Mouse (Mus musculus) embryonic fibroblast, embryonic 13.5 days (primary cell): ENCODE results near the gene Jph4. TPM values are rescaled to one million over a fixed set of nuclear protein-coding genes. Genes with fewer than 3 reads are reported as not detected.
A peak's percentile ranks its signal among the peaks of the same experiment; 100 is the strongest.

Source experiments
- H3K27ac ChIP-seq: 2 replicates; pipeline ENCODE4 v1.5.1; 2012; ENCODE audit warnings: low read length, control low read depth, inconsistent platforms; ENCODE audit not compliant: insufficient read depth
- H3K4me1 ChIP-seq: 2 replicates; pipeline ENCODE4 v1.6.1; 2011; ENCODE audit warnings: low read length; ENCODE audit not compliant: control insufficient read depth, insufficient read depth
- H3K4me3 ChIP-seq: 2 replicates; pipeline ENCODE4 v1.5.1; 2011; ENCODE audit warnings: mild to moderate bottlenecking, control low read depth, low read length; ENCODE audit not compliant: insufficient read depth
- CTCF ChIP-seq: IDR thresholded peaks from 2 replicates; pipeline ENCODE4 v1.5.1; 2011; ENCODE audit warnings: mild to moderate bottlenecking, control low read depth, low read length, moderate library complexity, borderline replicate concordance; ENCODE audit not compliant: insufficient read depth
- POLR2A ChIP-seq: IDR thresholded peaks from 2 replicates; pipeline ENCODE4 v1.6.1; 2011; ENCODE audit warnings: low read depth, mild to moderate bottlenecking, control low read depth, low read length, moderate library complexity
- polyA plus RNA-seq: library from polyadenylated mRNA; stranded (reverse); fragments of >200 nt; gene quantifications from 2 replicates; pipeline ENCODE4 v1.2.4, GENCODE M21; 2011; ENCODE audit warnings: low read depth; ENCODE audit not compliant: missing spikeins, insufficient read length

Jph4 gene
- polyA plus RNA-seq, 1 experiment = 1.6 TPM

DNA sequence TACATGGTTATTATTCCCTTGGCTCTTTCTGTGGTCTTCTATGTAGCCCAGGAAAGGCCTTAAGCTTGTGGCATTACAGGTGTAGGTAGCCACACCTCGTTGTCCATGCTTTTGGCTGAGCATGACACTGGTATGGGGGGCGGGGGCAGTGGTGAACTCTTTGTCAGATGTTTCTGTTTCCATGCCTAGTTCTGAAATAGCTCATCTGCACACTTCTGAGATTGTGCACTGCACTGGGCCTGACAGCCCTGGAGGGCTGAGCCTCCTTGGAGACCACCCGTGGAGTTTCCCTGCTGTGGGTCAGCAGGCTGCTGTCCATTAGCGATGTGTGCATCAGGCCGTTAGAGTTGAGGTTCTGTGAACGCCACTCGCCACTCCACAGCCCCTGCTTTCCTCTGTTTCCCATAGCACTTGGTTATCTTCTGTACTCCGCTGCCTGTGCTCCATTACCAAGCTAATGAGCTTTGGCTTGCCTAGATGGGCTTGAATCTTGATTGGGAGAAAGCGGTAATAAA is 20.1 kb downstream of the Jph4 start:
- no peaks in the 10 kb centered on the region for H3K4me1 ChIP-seq
- no peak for TF ChIP-seq POLR2A
- no peak for TF ChIP-seq CTCF
- no peak overlapping the region for H3K27ac ChIP-seq
- no peak overlapping the region for H3K4me3 ChIP-seq

- Histone ChIP-seq H3K4me1 (no peaks in the 10 kb centered on the region), H3K27ac (no peak overlapping the region), H3K4me3 (no peak overlapping the region)
- TF ChIP-seq POLR2A = no peak
- TF ChIP-seq CTCF = no peak
Measured at GRCm38 (mm10) chr14:55095671-55096070, 21.1 kb downstream of the Jph4 start.

- Histone ChIP-seq H3K27ac (no peak overlapping the region), H3K4me3 (peak overlapping the region; percentile 68), H3K4me1 (no peaks in the 10 kb centered on the region)
- no peak for TF ChIP-seq POLR2A
- no peak for TF ChIP-seq CTCF
Measured at GRCm38 (mm10) chr14:55095263-55095662, 21.5 kb downstream of the Jph4 start.

DNA sequence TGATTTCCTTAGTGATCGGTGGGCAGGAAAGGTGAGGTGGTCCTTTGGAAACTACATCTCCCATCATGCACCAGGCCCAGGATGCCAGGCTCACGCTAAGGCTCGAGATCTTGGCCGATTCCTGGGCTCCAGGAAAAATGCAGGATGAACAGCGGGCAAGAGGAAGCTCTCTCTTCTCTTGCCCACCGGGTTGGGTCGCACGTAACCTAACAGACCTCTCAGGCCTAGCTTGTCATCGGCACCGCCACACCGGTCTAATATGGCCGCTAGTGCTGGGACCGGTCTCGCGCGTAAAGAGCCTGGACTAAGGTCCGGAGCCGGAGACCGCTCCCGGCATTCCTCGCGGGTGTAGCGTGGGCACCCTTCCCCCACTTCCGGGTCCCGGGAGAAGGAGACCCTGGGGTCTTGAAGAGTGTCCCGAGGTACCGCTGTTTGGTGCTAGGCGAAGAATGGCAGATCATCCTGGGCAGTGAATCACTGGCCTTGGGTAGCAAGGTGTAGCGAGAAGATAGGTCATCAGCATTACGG is 22.0 kb downstream of the Jph4 start, which contains the start of gene Thtpa:
TSS of gene Thtpa (plus strand) at position 81 of the 528 bp plus-strand sequence.
- H3K4me1 ChIP-seq = no peaks in the 10 kb centered on the region
- TF ChIP-seq POLR2A = peak; percentile 50
- no peak for TF ChIP-seq CTCF

GRCm38 (mm10) chr14:55093927-55094326 is 22.8 kb downstream of the Jph4 start:
- Histone ChIP-seq H3K27ac (no peak overlapping the region), H3K4me1 (no peaks in the 10 kb centered on the region), H3K4me3 (no peak overlapping the region)
- TF ChIP-seq CTCF = no peak
- TF ChIP-seq POLR2A = no peak

More for the DNA sequence above, 22.0 kb downstream of the Jph4 start, which contains the start of gene Thtpa:
- Histone ChIP-seq H3K4me3 (peak within 1 kb of the TSS; percentile 68), H3K27ac (0 out of 2 replicates have a peak within 1 kb of the TSS, but pooled peaks have one; percentile 32)

GRCm38 (mm10) chr14:55092011-55092577 is 24.6 kb downstream of the Jph4 start, which contains the start of gene Zfhx2:
Gene Zfhx2 (minus strand): TSS chr14:55092324.
- Histone ChIP-seq H3K4me3 (peak within 1 kb of the TSS; percentile 76), H3K27ac (no peak within 1 kb of the TSS), H3K4me1 (no peaks in the 10 kb centered on the region)
- no peak for TF ChIP-seq CTCF
- TF ChIP-seq POLR2A = peak; percentile 47

DNA sequence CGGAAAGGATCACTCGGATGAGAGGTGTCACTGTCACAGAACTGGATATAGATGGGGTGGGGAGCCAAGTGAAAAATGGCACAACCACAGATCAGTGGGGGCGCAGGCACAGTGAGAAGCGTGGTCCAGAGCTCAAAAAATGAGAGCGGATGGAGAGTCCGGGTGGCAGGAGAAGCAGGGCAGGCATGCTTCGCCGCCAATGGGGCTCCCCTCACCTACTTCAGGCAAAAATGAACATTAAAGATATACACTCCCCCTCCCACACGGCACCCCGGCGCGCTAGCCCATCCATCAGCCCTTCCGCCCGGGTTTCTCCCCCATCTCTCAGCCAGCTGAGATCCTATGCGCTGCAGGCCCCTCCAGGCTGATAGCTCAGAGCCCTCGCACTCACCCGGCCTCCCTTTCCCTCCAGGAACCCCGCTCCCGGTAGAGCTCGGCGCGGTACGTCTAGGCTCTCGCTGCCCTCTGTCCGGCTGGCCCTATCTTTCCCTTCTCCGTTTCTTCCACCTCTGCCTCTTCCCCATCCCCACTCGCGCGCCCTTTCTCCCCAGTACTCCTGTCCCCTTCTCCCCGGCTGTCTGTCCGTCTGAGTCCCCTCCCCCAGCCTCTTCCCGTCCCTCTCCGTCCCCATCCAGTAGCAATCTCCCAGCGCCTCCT is 25.4 kb downstream of the Jph4 start:
- no peaks in the 10 kb centered on the region for H3K4me1 ChIP-seq
- TF ChIP-seq POLR2A (no peak; the same call in 1 of the 2 replicates), CTCF (no peak)

GRCm38 (mm10) chr14:55089199-55089947 is 27.4 kb downstream of the Jph4 start:
- Histone ChIP-seq H3K4me3 (no peak overlapping the region), H3K4me1 (no peaks in the 10 kb centered on the region), H3K27ac (no peak overlapping the region)
- TF ChIP-seq CTCF (no peak), POLR2A (no peak)

More for the DNA sequence above, 25.4 kb downstream of the Jph4 start:
- H3K27ac ChIP-seq = no peak overlapping the region
- peak overlapping the region; percentile 76 for H3K4me3 ChIP-seq

- Histone ChIP-seq H3K4me3 (no peak overlapping the region), H3K27ac (no peak overlapping the region), H3K4me1 (no peaks in the 10 kb centered on the region)
- no peak for TF ChIP-seq POLR2A
- no peak for TF ChIP-seq CTCF
Measured at GRCm38 (mm10) chr14:55086009-55086514, 30.7 kb downstream of the Jph4 start.
